Mouse (Mus musculus) cerebellum, adult 2 months (tissue): ENCODE results near the gene Phlda2. TPM values are rescaled to one million over a fixed set of nuclear protein-coding genes. Genes with fewer than 3 reads are reported as not detected.

Experiments used
- DNase-seq, 2 experiments: peaks; one replicate each; pipeline ENCODE4 v3.0.0; 2021
- H3K27ac ChIP-seq: fragments of 200-500 bp; 2 replicates; pipeline ENCODE4 v1.5.1; 2012; ENCODE audit warnings: low read length, control low read depth, inconsistent platforms; ENCODE audit not compliant: insufficient read depth
- H3K27me3 ChIP-seq: fragments of 200-500 bp; 2 replicates; pipeline ENCODE4 v1.6.1; 2012; ENCODE audit warnings: inconsistent platforms, mild to moderate bottlenecking, low read length, moderate library complexity; ENCODE audit not compliant: control insufficient read depth, insufficient read depth
- H3K4me1 ChIP-seq: fragments of 200-500 bp; 2 replicates; pipeline ENCODE4 v1.6.1; 2011; ENCODE audit warnings: low read length; ENCODE audit not compliant: control insufficient read depth, insufficient read depth
- H3K4me3 ChIP-seq: fragments of 200-500 bp; replicated peaks from 2 replicates; pipeline ENCODE3; 2011; ENCODE audit warnings: mild to moderate bottlenecking, low read depth, low read length, control low read depth; ENCODE audit not compliant: insufficient read depth
- CTCF ChIP-seq: fragments of 200-500 bp; IDR thresholded peaks from 2 replicates; pipeline ENCODE4 v1.5.1; 2011; ENCODE audit warnings: low read depth, mild to moderate bottlenecking, control low read depth, low read length, moderate library complexity, borderline replicate concordance; ENCODE audit not compliant: insufficient read depth
- POLR2A ChIP-seq: fragments of 200-500 bp; IDR thresholded peaks from 2 replicates; pipeline ENCODE4 v1.6.1; 2011; ENCODE audit warnings: low read length, control low read depth, borderline replicate concordance; ENCODE audit not compliant: insufficient read depth
- WGBS: fragments of 180-500 bp; shearing (Covaris S2); methylation state at CpG from one replicate; pipeline ENCODE4 v1.1.7; 2018; 5-methylcytosine and 5-hydroxymethylcytosine counted together
- polyA plus RNA-seq: library from polyadenylated mRNA; depleted of rRNA; stranded (reverse); fragments of >200 nt; gene quantifications from 2 replicates; pipeline ENCODE4 v1.2.3, GENCODE M21; 2012

Gene Phlda2
- polyA plus RNA-seq, 1 experiment: not detected

DNA sequence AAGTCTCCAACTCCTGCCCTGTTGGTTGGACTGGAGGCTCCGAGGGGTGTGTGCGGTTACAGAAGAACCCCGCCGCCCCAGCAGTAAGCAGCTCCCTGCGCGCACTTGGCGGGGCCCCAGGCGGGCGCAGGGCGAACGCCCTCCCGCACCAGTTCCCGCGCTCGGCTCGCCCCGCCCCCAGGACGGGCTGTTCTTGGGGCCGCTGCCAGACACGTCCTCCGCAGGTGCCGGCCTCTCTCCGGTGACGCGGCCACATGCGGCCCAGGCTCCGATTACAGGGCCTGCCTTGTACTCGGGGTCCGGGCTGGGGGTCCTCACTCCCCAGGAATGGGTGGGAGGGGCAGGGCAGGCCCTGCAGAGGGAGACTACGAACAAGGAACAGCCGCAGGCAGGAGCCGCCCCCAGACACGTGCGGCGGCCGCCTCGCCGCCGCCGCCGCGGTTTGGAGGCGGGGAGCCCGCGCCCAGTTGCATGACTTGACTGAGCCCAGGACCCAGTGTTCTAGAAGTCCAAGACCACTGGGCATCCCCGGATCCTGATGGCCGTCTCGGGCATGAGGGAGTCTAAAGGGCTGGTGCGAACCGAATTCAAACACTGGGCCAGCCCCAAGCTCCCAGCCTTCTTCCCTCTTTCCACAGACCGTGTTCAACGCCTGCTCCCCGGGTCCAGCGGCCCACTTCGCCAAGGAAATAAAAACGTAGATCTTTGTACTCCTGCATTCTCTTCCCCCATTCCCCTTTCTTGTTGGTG, 38.0 kb downstream of the Phlda2 start:
- no peak for DNase-seq
- TF ChIP-seq POLR2A: no peak
- TF ChIP-seq CTCF: no peak
- Histone ChIP-seq H3K27me3 (peaks cover 6% of the 10 kb centered on the region; the same call in 1 of the 2 replicates), H3K4me3 (no peak overlapping the region), H3K4me1 (no peaks in the 10 kb centered on the region), H3K27ac (no peak overlapping the region)
- 26% methylated on average over 56 of the region's 56 CpGs for WGBS

GRCm38 (mm10) chr7:143463865-143464415, 39.0 kb downstream of the Phlda2 start:
- H3K27ac ChIP-seq: no peak overlapping the region
- peaks cover 10% of the 10 kb centered on the region; the same call in 1 of the 2 replicates for H3K27me3 ChIP-seq
- DNase-seq: peak; percentile 60 to 79
- H3K4me3 ChIP-seq: no peak overlapping the region
- TF ChIP-seq CTCF (peak; percentile 88), POLR2A (no peak)
- no peaks in the 10 kb centered on the region for H3K4me1 ChIP-seq
- 22% methylated on average over 11 of the region's 11 CpGs for WGBS

- no peak for DNase-seq
- no peak for TF ChIP-seq POLR2A
- TF ChIP-seq CTCF: no peak
- WGBS: 86% methylated on average over 5 of the region's 5 CpGs
Measured at GRCm38 (mm10) chr7:143462516-143462915, 40.4 kb downstream of the Phlda2 start.

GRCm38 (mm10) chr7:143461920-143462319, 41.0 kb downstream of the Phlda2 start:
- no peak for DNase-seq
- Histone ChIP-seq H3K4me3 (no peak overlapping the region), H3K27me3 (peaks cover 10% of the 10 kb centered on the region; the same call in 1 of the 2 replicates), H3K4me1 (no peaks in the 10 kb centered on the region), H3K27ac (no peak overlapping the region)
- WGBS: 71% methylated on average over 11 of the region's 11 CpGs
- TF ChIP-seq POLR2A (no peak), CTCF (no peak)

More at GRCm38 (mm10) chr7:143462516-143462915, 40.4 kb downstream of the Phlda2 start:
- H3K27ac ChIP-seq: no peak overlapping the region
- H3K27me3 ChIP-seq: peaks cover 10% of the 10 kb centered on the region; the same call in 1 of the 2 replicates
- H3K4me1 ChIP-seq: no peaks in the 10 kb centered on the region
- no peak overlapping the region for H3K4me3 ChIP-seq

- TF ChIP-seq CTCF: no peak
- H3K4me1 ChIP-seq: no peaks in the 10 kb centered on the region
- H3K27ac ChIP-seq: no peak overlapping the region
- no peak overlapping the region for H3K4me3 ChIP-seq
- 30% methylated on average over 26 of the region's 32 CpGs for WGBS
- DNase-seq: no peak
- H3K27me3 ChIP-seq: peaks cover 10% of the 10 kb centered on the region; the same call in 1 of the 2 replicates
Measured at GRCm38 (mm10) chr7:143461294-143461870, 41.6 kb downstream of the Phlda2 start.

DNA sequence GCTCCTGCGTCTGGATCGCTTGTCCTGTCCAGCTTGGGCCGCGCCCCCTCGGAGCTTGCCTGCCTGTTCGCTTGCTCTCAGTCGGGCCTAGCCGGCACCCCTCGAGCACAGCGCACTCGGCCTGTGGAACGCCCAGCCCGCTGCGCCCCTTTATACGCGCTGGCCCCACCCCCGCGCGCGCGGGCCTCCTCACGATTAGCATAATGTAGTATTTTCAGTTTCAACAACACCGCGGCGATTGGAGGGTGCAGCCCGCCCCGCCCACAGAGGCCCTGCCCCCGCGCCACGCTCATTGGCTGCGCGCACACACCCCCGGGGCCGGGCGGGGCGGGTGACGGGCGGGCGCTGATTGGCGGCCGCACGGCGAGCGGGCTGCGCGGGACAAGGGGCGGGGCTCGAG, 42.1 kb downstream of the Phlda2 start, which contains the start of gene Cdkn1c:
Gene Cdkn1c (minus strand): TSS at position 177 of the 400 bp plus-strand sequence.
- Histone ChIP-seq H3K27ac (no peak within 1 kb of the TSS), H3K4me3 (no peak within 1 kb of the TSS), H3K4me1 (no peaks in the 10 kb centered on the region), H3K27me3 (peaks cover 10% of the 10 kb centered on the region; the same call in 1 of the 2 replicates)
- 32% methylated on average over 48 of the region's 48 CpGs for WGBS
- peak in 1 of 2 experiments; percentile 44 for DNase-seq
- TF ChIP-seq POLR2A (no peak), CTCF (no peak)

DNA sequence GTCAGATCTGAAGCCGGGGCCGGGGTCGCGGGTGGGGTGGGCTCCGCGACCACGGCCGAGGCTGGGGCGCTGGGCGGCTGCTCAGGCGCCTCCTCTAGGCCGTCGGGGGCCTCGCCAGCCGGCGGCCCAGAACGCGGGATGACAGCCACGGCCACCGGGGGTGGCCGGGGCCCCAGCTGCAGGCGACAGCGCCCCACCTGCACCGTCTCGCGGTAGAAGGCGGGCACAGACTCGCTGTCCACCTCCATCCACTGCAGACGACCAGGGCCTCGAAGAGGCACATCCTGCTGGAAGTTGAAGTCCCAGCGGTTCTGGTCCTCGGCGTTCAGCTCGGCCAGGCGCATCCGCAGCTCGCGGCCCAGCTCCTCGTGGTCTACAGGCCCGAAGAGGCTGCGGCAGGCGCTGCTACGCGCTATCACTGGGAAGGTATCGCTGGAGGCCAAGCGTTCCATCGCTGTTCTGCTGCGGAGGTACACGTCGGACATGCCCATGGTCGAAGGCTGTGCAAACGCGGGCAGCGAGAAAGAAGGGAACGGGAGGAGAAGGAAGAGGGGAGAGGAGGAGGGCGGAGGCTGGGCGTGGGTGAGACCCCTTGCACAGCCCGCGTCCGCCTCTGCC, 42.6 kb downstream of the Phlda2 start:
- H3K4me3 ChIP-seq: no peak overlapping the region
- WGBS: 45% methylated on average over 60 of the region's 60 CpGs
- H3K27ac ChIP-seq: no peak overlapping the region
- TF ChIP-seq POLR2A (no peak), CTCF (no peak)
- H3K27me3 ChIP-seq: peaks cover 10% of the 10 kb centered on the region; the same call in 1 of the 2 replicates
- no peak for DNase-seq
- H3K4me1 ChIP-seq: no peaks in the 10 kb centered on the region
